Mouse (Mus musculus) layer of hippocampus, postnatal 14 days (tissue): Measurements from ENCODE around the gene Fam3b. TPM values are rescaled to one million over a fixed set of nuclear protein-coding genes. Genes with fewer than 3 reads are reported as not detected.

Experiments used
- DNase-seq, 2 experiments: peaks; one replicate each; pipeline ENCODE4 v3.0.0; 2021 to 2022; ENCODE audit warnings: low spot score in 2 of 2, mixed read lengths in 1 of 2
- total RNA-seq, 2 experiments: library from RNA; stranded (reverse); gene quantifications; 2 replicates each; pipeline ENCODE4 v1.2.3; 2021

Gene Fam3b
- total RNA-seq, 2 experiments from 2014 or later = not detected

GRCm38 (mm10) chr16:97423627-97424026 lies 91.0 kb downstream of the Fam3b start:
- no peak for DNase-seq

GRCm38 (mm10) chr16:97421671-97422070 lies 92.9 kb downstream of the Fam3b start:
- no peak for DNase-seq

Other genes with a start within 250 kb of the Fam3b start
- 10 to 100 TPM in 1 of 2 experiments, 1 to 10 TPM in 1; 5.8 to 10.7 TPM for gene Bace2, start 158.1 kb downstream of the Fam3b start, total RNA-seq
- 1 to 10 TPM in 1 of 2 experiments, under 1 TPM in 1; 0.74 to 1.4 TPM for gene Mx1, start 51.9 kb downstream of the Fam3b start, total RNA-seq
- gene Tmprss2, start 96.4 kb upstream of the Fam3b start, total RNA-seq = not detected
- under 1 TPM; 0.41 to 0.55 TPM for gene Ripk4, start 249.0 kb upstream of the Fam3b start, total RNA-seq